Mouse (Mus musculus): ENCODE data around the gene Lce1g. TPM values are rescaled to one million over a fixed set of nuclear protein-coding genes. Genes with fewer than 3 reads are reported as not detected.

The Lce1g gene
- polyA plus RNA-seq, 1 experiment, result not detected

DNA sequence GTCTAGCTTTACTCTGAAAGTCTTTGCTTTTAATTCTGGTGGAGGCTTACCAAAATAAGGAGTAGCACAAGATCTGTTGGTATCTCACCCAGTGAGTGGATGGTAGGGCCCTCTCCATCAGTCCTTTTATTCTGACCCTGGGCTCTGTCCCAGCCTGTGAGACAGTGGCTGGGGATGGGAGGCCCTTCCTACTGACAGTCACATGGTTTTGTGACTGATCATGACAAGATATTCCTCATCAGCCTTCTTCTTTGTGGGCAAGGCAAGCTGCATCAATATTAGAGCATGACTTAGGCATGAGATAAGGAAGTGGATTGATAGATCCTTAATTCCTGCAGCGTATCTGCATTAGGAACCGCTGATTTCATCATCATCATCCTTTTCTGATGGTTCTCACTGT, 43.2 kb downstream of the Lce1g start, which contains the start of gene Lce1e:
TSS of gene Lce1e (minus strand) at position 101 of the 400 bp plus-strand sequence.
- no peak within 1 kb of the TSS for H3K4me3 ChIP-seq (replicated peaks)
- H3K9me3 ChIP-seq, result no peaks in the 10 kb centered on the region
- TF ChIP-seq GATA1 (IDR thresholded peaks at IDR 0.05; ENCODE audit: borderline replicate concordance, low read length) (no peak), FLI1 (IDR thresholded peaks at IDR 0.05; ENCODE audit: low read length) (no peak)
- H3K36me3 ChIP-seq (replicated peaks; ENCODE audit: low read length), result no peaks in the 10 kb centered on the region
- H3K4me1 ChIP-seq, result no peaks in the 10 kb centered on the region
- no peaks in the 10 kb centered on the region for H3K27me3 ChIP-seq (replicated peaks)

Other genes with a start within 250 kb of the Lce1g start
- gene 2310046K23Rik, start 217.8 kb downstream of the Lce1g start, polyA plus RNA-seq (2012; ENCODE audit: insufficient read depth, low replicate concordance), result not detected in 2 replicates
- not detected in 2 replicates for gene Ivl, start 178.6 kb downstream of the Lce1g start, polyA plus RNA-seq (2012; ENCODE audit: insufficient read depth, low replicate concordance)
- not detected in 2 replicates for gene Smcp, start 163.3 kb downstream of the Lce1g start, polyA plus RNA-seq (2012; ENCODE audit: insufficient read depth, low replicate concordance)
- gene 2210017I01Rik, start 144.8 kb downstream of the Lce1g start, polyA plus RNA-seq (2012; ENCODE audit: insufficient read depth, low replicate concordance), result not detected in 2 replicates
- gene Lce6a, start 130.7 kb downstream of the Lce1g start, polyA plus RNA-seq (2012; ENCODE audit: insufficient read depth, low replicate concordance), result not detected in 2 replicates
- gene Lce1a1, start 104.0 kb downstream of the Lce1g start, polyA plus RNA-seq (2012; ENCODE audit: insufficient read depth, low replicate concordance), result not detected in 2 replicates
- gene Lce1b, start 95.4 kb downstream of the Lce1g start, polyA plus RNA-seq (2012; ENCODE audit: insufficient read depth, low replicate concordance), result not detected in 2 replicates
- not detected in 2 replicates for gene Lce1a2, start 82.0 kb downstream of the Lce1g start, polyA plus RNA-seq (2012; ENCODE audit: insufficient read depth, low replicate concordance)
- not detected in 2 replicates for gene Lce1c, start 73.1 kb downstream of the Lce1g start, polyA plus RNA-seq (2012; ENCODE audit: insufficient read depth, low replicate concordance)
- gene Lce1d, start 65.1 kb downstream of the Lce1g start, polyA plus RNA-seq (2012; ENCODE audit: insufficient read depth, low replicate concordance), result not detected in 2 replicates
- not detected in 2 replicates for gene Lce1e, start 43.3 kb downstream of the Lce1g start, polyA plus RNA-seq (2012; ENCODE audit: insufficient read depth, low replicate concordance)
- gene Lce1f, start 32.0 kb downstream of the Lce1g start, polyA plus RNA-seq (2012; ENCODE audit: insufficient read depth, low replicate concordance), result not detected in 2 replicates
- not detected in 2 replicates for gene Gm38119, start 13.2 kb downstream of the Lce1g start, polyA plus RNA-seq (2012; ENCODE audit: insufficient read depth, low replicate concordance)
- gene Lce1h, start 12.7 kb upstream of the Lce1g start, polyA plus RNA-seq (2012; ENCODE audit: insufficient read depth, low replicate concordance), result not detected in 2 replicates
- not detected in 2 replicates for gene Lce1i, start 26.6 kb upstream of the Lce1g start, polyA plus RNA-seq (2012; ENCODE audit: insufficient read depth, low replicate concordance)
- not detected in 2 replicates for gene Lce1j, start 38.2 kb upstream of the Lce1g start, polyA plus RNA-seq (2012; ENCODE audit: insufficient read depth, low replicate concordance)
- not detected in 2 replicates for gene Lce1k, start 55.6 kb upstream of the Lce1g start, polyA plus RNA-seq (2012; ENCODE audit: insufficient read depth, low replicate concordance)
- not detected in 2 replicates for gene Kprp, start 74.9 kb upstream of the Lce1g start, polyA plus RNA-seq (2012; ENCODE audit: insufficient read depth, low replicate concordance)
- not detected in 2 replicates for gene Lce1l, start 98.9 kb upstream of the Lce1g start, polyA plus RNA-seq (2012; ENCODE audit: insufficient read depth, low replicate concordance)
- not detected in 2 replicates for gene 2310050C09Rik, start 117.9 kb upstream of the Lce1g start, polyA plus RNA-seq (2012; ENCODE audit: insufficient read depth, low replicate concordance)
- not detected in 2 replicates for gene Lce3a, start 173.9 kb upstream of the Lce1g start, polyA plus RNA-seq (2012; ENCODE audit: insufficient read depth, low replicate concordance)
- not detected in 2 replicates for gene Lce3b, start 180.6 kb upstream of the Lce1g start, polyA plus RNA-seq (2012; ENCODE audit: insufficient read depth, low replicate concordance)
- not detected in 2 replicates for gene Lce3c, start 192.1 kb upstream of the Lce1g start, polyA plus RNA-seq (2012; ENCODE audit: insufficient read depth, low replicate concordance)
- not detected in 2 replicates for gene Lce3d, start 205.1 kb upstream of the Lce1g start, polyA plus RNA-seq (2012; ENCODE audit: insufficient read depth, low replicate concordance)
- gene Lce3e, start 214.7 kb upstream of the Lce1g start, polyA plus RNA-seq (2012; ENCODE audit: insufficient read depth, low replicate concordance), result not detected in 2 replicates
- gene Lce3f, start 239.9 kb upstream of the Lce1g start, polyA plus RNA-seq (2012; ENCODE audit: insufficient read depth, low replicate concordance), result not detected in 2 replicates